Mouse (Mus musculus) embryonic facial prominence, embryonic 13.5 days (tissue): ENCODE measurements around the gene Tmem219. TPM values are rescaled to one million over a fixed set of nuclear protein-coding genes. Genes with fewer than 3 reads are reported as not detected.
"Not testable (repeated sequence)": the region's sequence is repeated elsewhere in the genome, so short reads cannot be mapped to it uniquely, and the experiment has no call there.

Experiments used
- ATAC-seq: fragments of 200-750 bp; cut with Nextera tagmentation; 2 replicates; pipeline ENCODE4 v1.8.0; 2017; ENCODE audit warnings: low read depth; ENCODE audit not compliant: insufficient number of reproducible peaks, insufficient read depth, low FRiP score, low TSS enrichment
- H3K27ac ChIP-seq: fragments of 300-500 bp; sonication (generic); 2 replicates; pipeline ENCODE4 v1.5.1; 2015; ENCODE audit warnings: moderate library complexity, mild to moderate bottlenecking, inconsistent platforms
- H3K27me3 ChIP-seq: fragments of 300-500 bp; sonication (generic); 2 replicates; pipeline ENCODE4 v1.6.1; 2015; ENCODE audit warnings: mild to moderate bottlenecking, inconsistent platforms
- H3K36me3 ChIP-seq: fragments of 300-500 bp; sonication (generic); 2 replicates; pipeline ENCODE4 v1.6.1; 2015; ENCODE audit warnings: mild to moderate bottlenecking, inconsistent platforms
- H3K4me1 ChIP-seq: fragments of 300-500 bp; sonication (generic); 2 replicates; pipeline ENCODE4 v1.6.1; 2015; ENCODE audit warnings: inconsistent platforms
- H3K4me2 ChIP-seq: fragments of 300-500 bp; sonication (generic); 2 replicates; pipeline ENCODE4 v1.6.1; 2015; ENCODE audit warnings: moderate library complexity, mild to moderate bottlenecking, inconsistent platforms
- H3K4me3 ChIP-seq: fragments of 300-500 bp; sonication (generic); 2 replicates; pipeline ENCODE4 v1.5.1; 2015; ENCODE audit warnings: mild to moderate bottlenecking, inconsistent platforms
- H3K9ac ChIP-seq: fragments of 300-500 bp; sonication (generic); 2 replicates; pipeline ENCODE4 v1.6.1; 2015; ENCODE audit warnings: mild to moderate bottlenecking, inconsistent platforms
- H3K9me3 ChIP-seq: fragments of 300-500 bp; sonication (generic); 2 replicates; pipeline ENCODE4 v1.6.1; 2016; ENCODE audit warnings: inconsistent platforms
- WGBS: fragments of 180-500 bp; shearing (Covaris S2); methylation state at CpG from one replicate; pipeline ENCODE4 v1.1.7; 2015; ENCODE audit warnings: mixed read lengths; 5-methylcytosine and 5-hydroxymethylcytosine counted together
- polyA plus RNA-seq: library from polyadenylated mRNA; unstranded; fragments of >200 nt; fragmentation: Nextera tagmentation; extraction: Ambion mirVana; gene quantifications from 2 replicates; pipeline ENCODE4 v1.2.1, GENCODE M21; 2015

Gene Tmem219
- polyA plus RNA-seq, 1 experiment from 2014 or later = 28.3 TPM

DNA sequence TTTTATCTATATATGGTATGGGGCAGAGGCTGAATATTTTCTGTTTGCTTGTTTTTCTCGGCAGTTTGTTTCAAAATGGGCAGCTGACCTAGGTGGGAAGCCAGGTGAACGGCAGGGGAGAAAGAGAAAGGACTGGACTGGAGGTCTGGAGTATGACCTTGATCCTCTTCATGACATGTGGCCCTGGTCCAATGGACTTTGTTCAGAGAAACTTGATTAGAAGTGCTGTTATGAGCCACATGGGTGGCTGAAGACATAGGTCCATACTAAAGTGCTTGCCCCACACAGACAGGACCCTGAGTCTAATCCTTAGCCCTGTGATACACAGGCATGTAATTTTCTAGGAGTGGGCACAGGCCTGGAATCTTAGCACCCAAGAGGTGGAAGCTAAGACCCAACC lies 1.2 kb downstream of the Tmem219 start:
- Histone ChIP-seq H3K27me3 (no peaks in the 10 kb centered on the region), H3K4me3 (no peak overlapping the region), H3K9me3 (no peaks in the 10 kb centered on the region), H3K27ac (no peak overlapping the region), H3K9ac (no peak overlapping the region), H3K36me3 (no peaks in the 10 kb centered on the region), H3K4me1 (peaks cover 2% of the 10 kb centered on the region; the same call in 1 of the 2 replicates), H3K4me2 (no peak overlapping the region)
- ATAC-seq = no peak
- WGBS = 78% methylated on average over 2 of the region's 2 CpGs

- ATAC-seq = no peak
- no peak overlapping the region for H3K4me2 ChIP-seq
- H3K36me3 ChIP-seq = no peaks in the 10 kb centered on the region
- H3K4me3 ChIP-seq = no peak overlapping the region
- no peaks in the 10 kb centered on the region for H3K27me3 ChIP-seq
- no peak overlapping the region for H3K9ac ChIP-seq
- H3K27ac ChIP-seq = no peak overlapping the region
- 81% methylated on average over 4 of the region's 4 CpGs for WGBS
- no peaks in the 10 kb centered on the region for H3K9me3 ChIP-seq
- peaks cover 2% of the 10 kb centered on the region; the same call in 1 of the 2 replicates for H3K4me1 ChIP-seq
These were observed 2.7 kb downstream of the Tmem219 start for GRCm38 (mm10) chr7:126919973-126920372.

DNA sequence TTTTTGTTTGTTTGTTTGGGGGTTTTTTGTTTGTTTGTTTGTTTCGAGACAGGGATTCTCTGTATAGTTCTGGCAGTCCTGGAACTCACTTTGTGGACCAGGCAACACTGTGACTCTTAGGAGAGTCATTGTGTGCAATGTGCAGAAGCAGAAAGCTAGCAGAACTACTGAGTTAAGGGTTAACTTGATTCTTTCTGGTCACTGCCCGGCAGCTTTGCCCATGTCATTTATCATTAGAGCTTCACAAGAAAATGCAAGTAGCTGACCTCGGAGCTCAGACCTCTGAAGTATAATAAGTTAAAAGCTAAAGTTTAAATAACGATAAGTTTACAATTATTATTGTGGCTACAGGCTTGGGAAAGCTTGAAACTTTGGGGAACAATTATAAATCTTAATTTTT lies 4.4 kb downstream of the Tmem219 start:
- 38% methylated on average over 4 of the region's 4 CpGs for WGBS
- H3K27ac ChIP-seq, H3K4me1 ChIP-seq: not testable (repeated sequence)

GRCm38 (mm10) chr7:126914844-126915243 lies 7.9 kb downstream of the Tmem219 start:
- Histone ChIP-seq H3K4me2 (no peak overlapping the region), H3K9me3 (no peaks in the 10 kb centered on the region), H3K4me1 (no peaks in the 10 kb centered on the region), H3K4me3 (no peak overlapping the region), H3K27me3 (no peaks in the 10 kb centered on the region), H3K36me3 (no peaks in the 10 kb centered on the region), H3K27ac (no peak overlapping the region), H3K9ac (no peak overlapping the region)
- ATAC-seq = no peak
- 85% methylated on average over 3 of the region's 3 CpGs for WGBS

More for the DNA sequence above, 4.4 kb downstream of the Tmem219 start:
- not testable (repeated sequence) for ATAC-seq, H3K9ac ChIP-seq, H3K27me3 ChIP-seq, H3K9me3 ChIP-seq, H3K36me3 ChIP-seq, H3K4me3 ChIP-seq, H3K4me2 ChIP-seq

GRCm38 (mm10) chr7:126905590-126905989 lies 17.1 kb downstream of the Tmem219 start:
- H3K4me1 ChIP-seq = no peaks in the 10 kb centered on the region
- no peak overlapping the region for H3K4me3 ChIP-seq
- ATAC-seq = no peak
- H3K4me2 ChIP-seq = no peak overlapping the region
- 68% methylated on average over 3 of the region's 3 CpGs for WGBS
- no peaks in the 10 kb centered on the region for H3K36me3 ChIP-seq
- no peak overlapping the region for H3K9ac ChIP-seq
- H3K27me3 ChIP-seq = no peaks in the 10 kb centered on the region
- H3K27ac ChIP-seq = no peak overlapping the region
- H3K9me3 ChIP-seq = no peaks in the 10 kb centered on the region

GRCm38 (mm10) chr7:126899781-126900180 lies 22.9 kb downstream of the Tmem219 start:
- H3K27ac ChIP-seq, H3K4me2 ChIP-seq, H3K9ac ChIP-seq, H3K4me3 ChIP-seq, H3K36me3 ChIP-seq, H3K9me3 ChIP-seq, H3K27me3 ChIP-seq, ATAC-seq: not testable (repeated sequence)
- 94% methylated on average over 9 of the region's 9 CpGs for WGBS
- peaks cover 17% of the 10 kb centered on the region for H3K4me1 ChIP-seq

GRCm38 (mm10) chr7:126898102-126898990 lies 24.4 kb downstream of the Tmem219 start:
- peak; percentile 91 for ATAC-seq
- H3K4me2 ChIP-seq = peak overlapping the region; percentile 77
- H3K36me3 ChIP-seq = no peaks in the 10 kb centered on the region
- H3K9me3 ChIP-seq = no peaks in the 10 kb centered on the region
- H3K9ac ChIP-seq = peak overlapping the region; percentile 87
- H3K4me1 ChIP-seq = peaks cover 17% of the 10 kb centered on the region
- H3K27me3 ChIP-seq = no peaks in the 10 kb centered on the region
- WGBS = 11% methylated on average over 37 of the region's 37 CpGs
- peak overlapping the region; percentile 69 for H3K4me3 ChIP-seq
- H3K27ac ChIP-seq = peak overlapping the region; percentile 39; the same call in 1 of the 2 replicates

- ATAC-seq = 0 out of 2 replicates have a peak, but pooled peaks have one; percentile 32
- Histone ChIP-seq H3K27ac (peak overlapping the region; percentile 39; the same call in 1 of the 2 replicates), H3K4me2 (peak overlapping the region; percentile 77), H3K36me3 (no peaks in the 10 kb centered on the region), H3K27me3 (no peaks in the 10 kb centered on the region), H3K4me3 (peak overlapping the region; percentile 69), H3K9ac (peak overlapping the region; percentile 87), H3K9me3 (no peaks in the 10 kb centered on the region), H3K4me1 (peaks cover 17% of the 10 kb centered on the region)
- WGBS = 22% methylated on average over 16 of the region's 16 CpGs
These were observed 25.2 kb downstream of the Tmem219 start for GRCm38 (mm10) chr7:126897390-126898101.

DNA sequence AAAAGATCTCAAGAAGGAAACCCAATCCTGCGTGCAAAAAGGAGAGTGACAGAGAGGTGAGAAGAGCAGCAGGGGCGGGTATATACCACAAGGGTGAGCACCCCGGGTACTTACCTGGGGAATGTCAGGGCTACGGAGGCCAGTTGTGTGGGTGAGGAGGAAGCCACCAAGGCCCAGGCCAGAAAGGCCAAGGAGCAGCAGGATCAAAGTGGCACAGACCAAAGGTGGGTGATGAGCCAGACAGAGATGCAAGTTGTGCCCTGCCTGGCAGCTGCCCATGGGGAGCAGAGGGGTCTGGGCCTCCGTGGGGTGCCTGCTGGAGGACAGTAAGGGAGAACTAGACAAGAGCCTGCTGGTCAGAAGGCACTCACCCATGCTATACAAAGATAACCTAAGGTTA lies 25.8 kb downstream of the Tmem219 start:
- Histone ChIP-seq H3K4me3 (no peak overlapping the region), H3K9ac (no peak overlapping the region), H3K27me3 (no peaks in the 10 kb centered on the region), H3K9me3 (no peaks in the 10 kb centered on the region), H3K27ac (no peak overlapping the region), H3K4me1 (peaks cover 17% of the 10 kb centered on the region), H3K4me2 (peak overlapping the region; percentile 77; the same call in 1 of the 2 replicates), H3K36me3 (peaks cover under 1% of the 10 kb centered on the region; the same call in 1 of the 2 replicates)
- ATAC-seq = no peak
- 91% methylated on average over 5 of the region's 5 CpGs for WGBS

DNA sequence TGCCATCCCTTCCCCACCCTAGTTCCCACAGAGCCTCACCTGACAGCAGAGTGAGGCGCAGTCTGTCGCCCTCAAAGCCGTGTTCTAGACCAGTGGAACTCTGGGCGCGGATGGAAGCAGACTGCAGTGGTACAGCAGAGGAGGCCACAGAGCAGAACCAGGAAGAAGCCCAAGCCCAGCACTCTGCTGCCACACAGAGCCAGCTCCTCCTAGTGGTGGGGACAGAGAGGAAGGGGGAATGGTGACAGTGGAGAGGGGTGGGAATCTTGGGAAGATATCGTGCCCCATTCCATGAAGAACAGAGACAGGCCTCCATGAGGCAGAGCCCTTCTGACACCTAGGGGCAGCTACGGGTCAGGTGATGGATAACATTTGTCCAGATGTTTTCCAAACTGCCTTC lies 33.9 kb downstream of the Tmem219 start:
- ATAC-seq = no peak
- 53% methylated on average over 7 of the region's 7 CpGs for WGBS

DNA sequence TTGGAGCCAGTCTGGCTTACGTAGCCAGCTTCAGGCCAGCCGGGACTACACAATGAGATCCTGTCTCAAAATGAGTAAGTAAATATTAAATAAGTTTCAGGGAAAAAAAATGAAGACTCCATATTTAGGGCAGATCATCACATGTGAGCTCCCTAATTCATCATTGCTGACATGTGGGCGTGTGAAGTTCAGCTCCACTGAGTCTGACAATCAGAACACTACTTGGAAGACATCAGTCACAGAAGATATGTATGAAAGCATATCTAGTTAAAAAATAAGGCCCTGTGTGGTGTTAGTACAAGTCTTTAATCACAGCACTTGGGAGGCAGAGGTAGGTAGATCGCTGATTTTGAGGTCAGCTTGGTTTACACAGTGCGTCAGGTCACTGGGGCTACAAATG lies 35.4 kb downstream of the Tmem219 start:
- no peak overlapping the region for H3K4me2 ChIP-seq
- peaks cover 17% of the 10 kb centered on the region for H3K4me1 ChIP-seq
- H3K27me3 ChIP-seq = no peaks in the 10 kb centered on the region
- no peak for ATAC-seq
- H3K9me3 ChIP-seq = no peaks in the 10 kb centered on the region
- peaks cover 13% of the 10 kb centered on the region for H3K36me3 ChIP-seq
- no peak overlapping the region for H3K27ac ChIP-seq
- 85% methylated on average over 5 of the region's 5 CpGs for WGBS
- H3K9ac ChIP-seq = no peak overlapping the region
- H3K4me3 ChIP-seq = no peak overlapping the region

More for the DNA sequence above, 33.9 kb downstream of the Tmem219 start:
- H3K4me3 ChIP-seq = no peak overlapping the region
- peaks cover 13% of the 10 kb centered on the region for H3K36me3 ChIP-seq
- H3K27ac ChIP-seq = no peak overlapping the region
- no peaks in the 10 kb centered on the region for H3K27me3 ChIP-seq
- peaks cover 2% of the 10 kb centered on the region; the same call in 1 of the 2 replicates for H3K4me1 ChIP-seq
- H3K4me2 ChIP-seq = no peak overlapping the region
- no peaks in the 10 kb centered on the region for H3K9me3 ChIP-seq
- H3K9ac ChIP-seq = no peak overlapping the region
